Mouse (Mus musculus) R1 (cell line): Measurements from ENCODE around the gene Tmco3.

Experiments
- DNase-seq: peaks from one replicate; pipeline ENCODE4 v3.0.0-alpha.2; 2018; ENCODE audit warnings: low read depth, low spot score

Gene Tmco3

GRCm38 (mm10) chr8:13287692-13288623 lies at the start of gene Tmco3, which contains the start of gene Dcun1d2:
Gene Tmco3, plus strand, starts transcription at chr8:13288190.
Gene Dcun1d2, minus strand, starts transcription at chr8:13288131.
- peak; percentile 96 for DNase-seq

DNA sequence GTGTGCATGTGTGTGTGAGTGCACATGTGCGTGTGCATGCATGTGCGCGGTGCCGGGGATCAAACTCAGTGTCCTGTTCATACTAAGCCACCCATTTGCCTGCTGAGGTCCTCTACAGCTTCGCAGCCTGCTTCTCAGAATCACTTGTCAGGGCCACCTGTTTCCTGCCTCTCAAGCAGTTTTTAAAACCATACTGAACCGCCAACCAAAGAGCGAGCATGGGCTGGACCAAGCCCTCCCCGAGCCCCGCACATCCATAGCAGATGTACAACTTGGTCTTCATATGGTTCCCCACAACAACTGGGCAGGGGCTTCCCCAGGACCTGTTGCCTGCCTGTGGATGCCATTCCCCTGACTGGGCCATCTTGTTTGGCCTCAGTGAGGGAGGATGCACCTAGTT lies 47.9 kb upstream of the Tmco3 start:
- no peak for DNase-seq

DNA sequence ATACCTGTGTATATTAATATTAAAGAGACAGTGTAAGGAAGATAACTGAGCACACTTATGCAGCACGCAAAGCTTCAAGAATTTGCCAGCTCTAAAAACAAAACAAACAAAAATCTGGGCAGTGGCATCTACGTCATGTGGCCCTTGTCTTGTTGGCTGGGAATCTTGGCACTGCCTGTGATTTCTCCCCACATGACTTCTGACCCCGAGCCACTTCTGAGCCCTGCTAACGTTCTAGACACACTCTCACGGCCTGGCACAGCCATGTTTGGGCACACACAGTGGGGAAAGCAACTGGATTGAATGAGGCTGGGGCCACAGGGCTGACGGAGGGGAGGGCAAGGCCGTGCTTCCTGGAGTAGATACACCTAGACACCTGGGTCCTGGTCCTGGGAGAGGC lies 47.3 kb upstream of the Tmco3 start:
- no peak for DNase-seq

DNA sequence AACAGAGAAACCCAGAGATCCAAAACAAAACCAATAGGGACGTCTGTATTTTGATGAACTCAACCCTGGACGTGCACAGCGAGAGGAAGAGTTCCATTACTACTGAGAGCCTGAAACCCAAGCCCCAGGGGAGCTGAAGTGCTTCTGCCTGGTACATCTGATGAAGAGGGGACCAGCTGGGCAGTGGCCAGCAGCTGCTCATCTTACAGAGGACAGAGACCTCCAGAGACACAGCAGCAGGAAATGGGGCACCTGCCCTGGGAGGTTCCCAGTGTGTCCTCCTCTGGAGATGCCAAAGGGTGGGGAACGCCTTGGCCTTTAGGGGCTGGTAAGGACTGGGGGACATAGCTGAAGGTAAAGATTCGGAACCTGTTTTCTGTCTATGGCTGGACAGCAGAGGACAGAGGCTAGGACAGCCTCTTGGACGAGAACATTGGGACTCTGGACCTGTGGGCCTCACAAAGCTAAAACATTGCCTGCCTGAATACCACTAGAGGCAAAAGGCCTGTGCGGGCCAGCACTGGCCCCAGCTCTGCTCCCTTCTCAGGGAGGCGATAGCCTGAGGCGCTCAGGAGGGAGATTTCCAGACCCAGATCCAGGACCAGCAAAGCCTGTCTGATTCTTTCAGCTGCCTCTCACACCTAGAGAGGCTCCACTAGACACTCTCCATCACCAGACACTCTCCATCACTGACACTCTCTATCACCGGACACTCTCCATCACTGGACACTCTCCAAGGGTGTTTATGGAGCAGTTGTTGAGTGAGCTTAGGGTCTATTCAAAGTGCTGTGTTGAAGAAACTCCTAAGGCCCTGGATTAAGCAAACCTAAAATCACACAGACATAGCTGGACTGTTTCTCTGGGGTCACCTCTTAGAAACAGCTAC lies 44.8 kb upstream of the Tmco3 start:
- DNase-seq: no peak

- DNase-seq: no peak
These were observed 43.6 kb upstream of the Tmco3 start for GRCm38 (mm10) chr8:13244343-13244880.

DNA sequence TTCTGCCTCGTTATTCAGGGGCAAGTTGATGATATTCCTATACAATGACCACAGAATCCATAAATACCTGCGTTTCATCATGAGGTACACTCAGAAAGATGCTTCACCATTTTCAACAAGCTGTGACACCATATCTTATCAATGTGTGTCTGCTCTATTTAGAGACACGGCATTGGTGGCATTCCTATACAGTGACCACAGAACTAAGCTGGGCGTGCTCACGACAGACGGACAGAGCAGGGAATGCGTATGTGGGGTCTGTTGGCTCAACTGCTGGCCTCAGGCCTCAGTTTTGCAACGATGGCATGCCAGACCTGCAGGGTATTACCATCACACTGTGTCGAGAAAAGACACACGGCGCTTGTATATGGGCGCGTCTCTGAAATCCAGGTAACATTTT lies 35.2 kb upstream of the Tmco3 start:
- DNase-seq: no peak

DNA sequence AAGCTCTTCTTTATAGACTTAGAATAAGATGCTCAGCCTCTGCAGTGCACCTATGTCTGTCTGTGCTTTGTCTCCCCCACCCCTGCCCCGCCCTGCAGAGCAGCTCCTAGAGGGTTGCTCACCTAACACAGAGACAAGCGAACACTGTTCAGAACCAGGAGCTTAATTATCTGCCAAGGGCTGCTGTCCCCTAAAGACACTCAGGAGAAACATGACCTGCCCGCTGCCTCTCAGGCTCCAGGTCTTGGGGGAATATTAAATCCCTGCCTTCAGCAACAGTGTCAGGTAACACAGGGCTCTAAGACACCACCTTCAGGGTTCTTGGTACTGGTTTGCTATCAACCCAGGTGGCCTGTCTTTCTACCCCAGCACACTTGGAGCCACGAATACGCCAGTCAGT lies 34.6 kb upstream of the Tmco3 start:
- no peak for DNase-seq

- DNase-seq: peak; percentile 74
These were observed 34.0 kb upstream of the Tmco3 start, which contains the start of gene Adprhl1 for GRCm38 (mm10) chr8:13254019-13254418. Gene Adprhl1, minus strand, starts transcription at chr8:13254162.

DNA sequence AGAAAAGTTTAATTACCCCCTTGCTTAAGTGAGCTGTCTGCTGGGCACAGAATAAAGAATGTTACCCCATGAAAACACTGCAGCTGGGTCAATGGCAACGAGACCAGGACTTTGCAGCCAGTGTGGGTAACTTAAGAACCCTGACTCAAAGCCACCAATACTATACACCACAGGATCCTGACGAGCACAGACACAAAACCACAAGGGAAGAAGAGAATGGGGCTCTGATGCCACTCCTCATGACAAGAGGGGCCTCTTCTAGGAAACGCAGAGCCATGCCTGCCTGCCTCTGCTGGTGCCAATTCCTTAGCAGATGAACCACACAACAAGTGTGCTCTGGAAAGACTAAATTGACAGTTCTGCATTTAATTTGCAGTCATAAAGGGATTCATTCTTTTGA lies 24.6 kb upstream of the Tmco3 start:
- DNase-seq: no peak

GRCm38 (mm10) chr8:13267566-13267965 lies 20.4 kb upstream of the Tmco3 start:
- DNase-seq: no peak

GRCm38 (mm10) chr8:13272834-13273233 lies 15.2 kb upstream of the Tmco3 start:
- DNase-seq: no peak

- DNase-seq: no peak
These were observed 11.0 kb upstream of the Tmco3 start for GRCm38 (mm10) chr8:13276941-13277447.

DNA sequence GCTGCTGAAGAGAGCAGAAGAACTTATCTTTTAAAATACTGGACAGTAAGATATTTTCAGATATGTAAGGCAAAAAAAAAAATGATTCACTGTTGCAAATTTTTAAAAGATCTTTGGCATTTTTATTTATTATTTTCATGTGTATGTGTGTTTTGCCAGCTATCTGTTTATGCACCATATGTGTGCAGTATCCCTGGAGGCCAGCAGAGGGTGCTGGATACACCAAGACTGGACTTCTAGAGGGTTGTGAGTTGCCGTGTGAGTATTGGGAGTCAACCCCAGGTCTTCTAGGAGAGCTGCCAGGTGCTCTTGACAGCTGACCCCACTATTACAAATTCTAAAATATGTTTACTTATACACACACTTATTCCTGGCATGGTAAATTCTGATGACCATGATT lies 4.8 kb upstream of the Tmco3 start:
- DNase-seq: peak; percentile 63

GRCm38 (mm10) chr8:13287304-13287691 lies 692 bp upstream of the Tmco3 start:
- peak; percentile 76 for DNase-seq

DNA sequence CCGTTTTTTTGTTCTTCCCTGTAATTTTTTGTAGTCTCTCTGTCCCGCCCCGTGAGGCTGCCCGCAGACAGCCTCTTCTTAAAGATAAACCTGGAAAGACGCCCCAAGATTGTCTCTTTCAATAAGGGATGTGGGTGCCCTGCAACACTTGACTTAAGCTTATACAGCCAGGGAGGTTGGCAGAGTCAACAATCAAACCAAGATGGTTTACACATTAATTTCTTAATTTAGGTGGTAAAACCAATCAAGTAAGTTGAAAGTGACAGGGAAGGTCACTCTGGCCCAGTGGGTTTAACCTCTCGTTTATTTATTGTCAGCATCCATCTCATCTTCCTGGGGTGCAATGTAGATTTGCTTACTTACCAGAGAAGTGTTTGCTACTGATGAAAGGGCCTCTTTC lies 656 bp downstream of the Tmco3 start:
- DNase-seq: no peak

- DNase-seq: peak; percentile 87
These were observed 4.4 kb downstream of the Tmco3 start for GRCm38 (mm10) chr8:13292364-13292763.

- DNase-seq: no peak
These were observed 5.9 kb downstream of the Tmco3 start for GRCm38 (mm10) chr8:13293677-13294470.

- DNase-seq: no peak
These were observed 11.6 kb downstream of the Tmco3 start for GRCm38 (mm10) chr8:13299571-13299970.

GRCm38 (mm10) chr8:13301036-13301435 lies 13.0 kb downstream of the Tmco3 start:
- no peak for DNase-seq

DNA sequence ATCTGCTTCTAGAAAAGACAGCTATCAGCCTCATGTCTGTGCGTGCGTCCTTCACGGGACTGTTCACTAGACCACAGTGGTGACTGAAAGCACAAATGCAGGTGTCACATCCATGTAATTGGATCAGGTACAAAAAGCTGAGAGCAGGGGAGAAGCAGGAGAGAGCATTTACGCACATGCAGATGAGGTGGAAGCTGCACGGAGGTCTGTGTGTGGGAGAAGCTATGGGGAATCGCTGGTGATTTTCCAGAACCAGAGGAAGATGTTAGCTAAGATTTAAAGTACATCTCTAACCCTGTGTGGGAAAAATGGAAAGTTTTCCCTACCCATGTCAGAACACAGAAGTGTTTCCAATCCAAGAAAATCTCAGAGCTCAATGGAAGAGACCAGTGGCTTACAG lies 17.5 kb downstream of the Tmco3 start:
- DNase-seq: no peak

DNA sequence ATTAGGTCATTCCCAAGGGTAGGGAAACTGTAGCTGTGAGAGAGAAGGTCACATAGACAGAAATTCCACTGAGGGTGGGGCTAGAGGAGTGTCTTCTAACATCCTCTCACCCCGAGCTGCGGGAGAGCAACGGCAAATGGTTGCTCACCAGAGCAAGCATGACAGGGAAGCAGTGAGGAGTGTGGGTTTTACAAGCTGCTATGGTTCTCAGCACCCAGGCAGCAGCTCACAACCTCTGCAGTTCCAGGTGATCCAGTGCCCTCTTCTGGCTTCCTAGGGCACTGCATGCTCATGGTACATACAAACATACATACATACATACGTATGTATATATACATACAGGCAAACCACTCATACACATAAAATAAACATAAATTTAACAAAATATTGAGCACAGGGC lies 17.9 kb downstream of the Tmco3 start:
- peak; percentile 76 for DNase-seq
